Mouse (Mus musculus): ENCODE data around the gene Naa40. TPM values are rescaled to one million over a fixed set of nuclear protein-coding genes. Genes with fewer than 3 reads are reported as not detected.
A peak's percentile ranks its signal among the peaks of the same experiment; 100 is the strongest.

Naa40 gene
- polyA plus RNA-seq, 1 experiment from 2014 or later: 90.4 TPM

DNA sequence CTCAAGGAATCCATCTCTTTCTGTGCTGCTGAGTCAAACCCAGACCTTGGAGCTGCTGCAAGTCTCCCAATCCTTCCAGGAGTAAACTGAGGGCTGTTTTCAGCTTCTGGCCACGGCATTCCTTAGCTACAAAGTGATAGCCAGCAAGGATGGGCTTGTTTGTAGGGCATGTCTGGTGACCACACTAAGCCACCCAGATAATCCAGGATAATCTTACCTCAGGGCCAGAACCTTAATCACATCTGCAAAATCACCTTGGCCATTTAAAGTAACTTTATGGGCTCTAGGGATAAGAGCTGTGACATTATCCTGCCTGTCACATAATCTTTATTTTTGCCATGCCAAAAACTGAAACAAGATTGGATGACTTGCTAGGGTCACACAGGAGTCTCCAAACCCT, 28.8 kb downstream of the Naa40 start:
- H3K27me3 ChIP-seq (ENCODE audit: control insufficient read depth, insufficient read depth, low read length): no peaks in the 10 kb centered on the region
- no peaks in the 10 kb centered on the region for H3K9me3 ChIP-seq (ENCODE audit: control insufficient read depth, low read length)
- H3K36me3 ChIP-seq (ENCODE audit: control insufficient read depth, insufficient read depth, low read length): peaks cover 15% of the 10 kb centered on the region
- no peak overlapping the region for H3K4me2 ChIP-seq (ENCODE audit: low read depth)
- no peak overlapping the region for H3K4me3 ChIP-seq (ENCODE audit: low read depth, low read length)
- H3K27ac ChIP-seq (ENCODE audit: low read depth, low read length): no peak overlapping the region
- DNase-seq (ENCODE audit: low spot score): no peak
- WGBS: 100% methylated on average over 1 of the region's 1 CpGs
- ATAC-seq (ENCODE audit: insufficient read depth, low FRiP score, low TSS enrichment): no peak
- peaks cover 7% of the 10 kb centered on the region for H3K4me1 ChIP-seq (ENCODE audit: control insufficient read depth, insufficient read depth, low read length)
- H3K9ac ChIP-seq (ENCODE audit: low read length): no peak overlapping the region

DNA sequence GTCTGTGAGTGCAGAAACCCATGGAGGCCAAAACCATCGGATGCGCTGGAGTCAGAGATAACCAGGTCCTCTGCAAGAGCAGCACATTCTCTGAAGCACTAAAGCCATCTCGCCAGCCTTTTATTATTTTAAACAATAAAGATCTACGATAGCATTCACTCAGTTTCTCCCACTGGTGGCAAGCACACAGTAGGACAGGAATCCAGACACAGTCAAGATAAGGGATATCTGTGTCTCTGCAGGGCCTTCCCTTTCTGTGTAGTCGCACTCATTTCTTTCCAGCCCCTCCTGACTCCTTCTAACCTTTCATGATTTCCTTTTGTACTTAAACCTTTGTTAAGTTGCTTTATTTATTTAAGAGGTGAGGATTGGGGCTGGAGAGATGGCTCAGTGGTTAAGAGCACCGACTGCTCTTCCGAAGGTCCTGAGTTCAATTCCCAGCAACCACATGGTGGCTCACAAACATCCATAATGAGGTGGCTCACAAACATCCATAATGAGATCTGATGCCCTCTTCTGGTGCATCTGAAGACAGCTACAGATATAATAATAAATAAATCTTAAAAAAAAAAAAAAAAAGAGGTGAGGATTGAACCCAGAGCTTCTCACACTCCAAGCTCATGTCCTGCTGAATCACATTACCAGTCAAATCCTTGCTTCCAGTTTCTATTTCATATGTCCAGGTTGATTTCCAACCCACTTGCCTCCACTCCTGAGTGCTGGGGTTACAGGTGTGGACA, 30.9 kb downstream of the Naa40 start:
- H3K4me1 ChIP-seq (ENCODE audit: control insufficient read depth, insufficient read depth, low read length): peaks cover 7% of the 10 kb centered on the region
- H3K4me3 ChIP-seq (ENCODE audit: low read depth, low read length): no peak overlapping the region
- no peaks in the 10 kb centered on the region for H3K27me3 ChIP-seq (ENCODE audit: control insufficient read depth, insufficient read depth, low read length)
- no peak overlapping the region for H3K27ac ChIP-seq (ENCODE audit: low read depth, low read length)
- ATAC-seq (ENCODE audit: insufficient read depth, low FRiP score, low TSS enrichment): no peak
- peaks cover 15% of the 10 kb centered on the region for H3K36me3 ChIP-seq (ENCODE audit: control insufficient read depth, insufficient read depth, low read length)
- no peak for DNase-seq (ENCODE audit: low spot score)
- H3K9ac ChIP-seq (ENCODE audit: low read length): no peak overlapping the region
- no peaks in the 10 kb centered on the region for H3K9me3 ChIP-seq (ENCODE audit: control insufficient read depth, low read length)
- WGBS: 88% methylated on average over 7 of the region's 7 CpGs
- H3K4me2 ChIP-seq (ENCODE audit: low read depth): no peak overlapping the region

DNA sequence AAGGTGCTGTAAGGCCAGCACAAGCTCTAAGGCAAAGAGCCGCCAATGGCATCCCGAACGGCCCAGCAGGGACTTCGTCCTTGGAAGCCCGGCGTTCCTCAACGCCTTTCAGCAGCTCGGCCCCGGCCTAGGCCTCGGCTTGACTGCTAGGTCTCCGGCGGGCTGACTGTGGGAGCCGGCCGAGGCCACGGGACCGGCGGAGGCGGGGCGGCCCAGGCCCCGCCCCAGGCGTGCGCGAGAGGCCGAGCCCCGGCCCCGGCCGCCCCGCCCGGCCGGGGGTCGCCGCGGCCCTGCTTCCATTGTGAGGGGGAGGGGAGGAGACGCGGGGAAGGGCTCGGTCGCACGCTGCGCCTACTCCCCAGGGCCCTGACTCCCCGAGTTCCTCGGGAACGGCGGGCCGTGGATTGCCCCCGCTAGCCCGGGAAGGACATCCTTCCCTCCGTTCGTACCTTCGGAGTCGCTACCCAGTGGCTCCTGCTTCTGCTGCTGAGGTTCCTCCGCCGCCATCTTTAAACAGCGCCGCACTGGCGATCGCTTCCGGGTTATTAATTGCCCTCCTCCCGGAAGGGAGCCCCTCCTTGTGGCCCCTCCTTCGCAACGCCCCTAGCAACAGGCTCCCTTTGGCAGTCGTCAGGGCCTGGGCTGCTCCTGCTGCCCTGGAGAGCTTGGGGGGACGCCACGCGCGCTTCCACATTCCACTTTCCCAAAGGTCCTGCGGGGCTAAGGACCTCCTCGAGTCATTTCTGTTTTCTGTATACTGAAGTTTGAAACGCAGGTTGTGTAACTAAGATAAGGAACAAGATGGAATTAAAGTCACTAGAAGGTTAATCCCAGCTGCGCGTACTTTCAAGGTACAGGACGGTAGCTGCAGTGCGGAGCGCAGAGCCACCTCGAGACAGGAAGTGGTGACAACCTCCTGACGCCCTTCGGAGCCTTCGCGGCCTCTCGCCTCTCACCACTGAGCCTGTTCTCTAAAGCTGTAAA, 34.9 kb downstream of the Naa40 start, which contains the start of gene Otub1:
TSS of gene Otub1 (minus strand) at position 564 of the 984 bp plus-strand sequence.
- Histone ChIP-seq H3K4me1 (ENCODE audit: control insufficient read depth, insufficient read depth, low read length) (peaks cover 15% of the 10 kb centered on the region), H3K4me3 (ENCODE audit: low read depth, low read length) (peak within 1 kb of the TSS; percentile 74), H3K9ac (ENCODE audit: low read length) (peak within 1 kb of the TSS; percentile 81), H3K27me3 (ENCODE audit: control insufficient read depth, insufficient read depth, low read length) (no peaks in the 10 kb centered on the region), H3K4me2 (ENCODE audit: low read depth) (peak within 1 kb of the TSS; percentile 92), H3K27ac (ENCODE audit: low read depth, low read length) (peak within 1 kb of the TSS; percentile 85), H3K36me3 (ENCODE audit: control insufficient read depth, insufficient read depth, low read length) (peaks cover 15% of the 10 kb centered on the region), H3K9me3 (ENCODE audit: control insufficient read depth, low read length) (no peaks in the 10 kb centered on the region)
- under 1% methylated on average over 64 of the region's 79 CpGs for WGBS
- peak; percentile 96 for DNase-seq (ENCODE audit: low spot score)
- ATAC-seq (ENCODE audit: insufficient read depth, low FRiP score, low TSS enrichment): peak; percentile 96

DNA sequence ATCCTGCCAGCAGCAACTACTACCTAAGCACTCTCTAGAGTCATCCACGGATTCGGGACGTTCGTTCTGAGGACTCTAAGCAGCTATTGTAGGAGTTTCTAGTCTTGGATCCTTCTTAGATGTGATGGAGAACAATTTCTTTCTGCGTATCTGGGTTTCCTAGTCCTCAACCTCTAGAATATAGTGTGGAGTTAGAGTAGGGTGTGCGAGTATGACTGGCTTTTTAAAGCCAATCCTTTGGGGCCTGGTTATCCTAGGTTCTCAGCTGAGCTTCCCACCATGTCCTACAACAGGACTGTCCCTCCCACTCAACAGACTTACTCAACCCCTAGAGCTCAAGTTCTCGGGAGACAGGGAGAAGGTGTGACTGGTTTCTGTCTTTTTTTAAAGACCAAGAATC, 35.7 kb downstream of the Naa40 start:
- DNase-seq (ENCODE audit: low spot score) (no peak), ATAC-seq (ENCODE audit: insufficient read depth, low FRiP score, low TSS enrichment) (no peak)
- peak overlapping the region; percentile 85; the same call in 1 of the 2 replicates for H3K27ac ChIP-seq (ENCODE audit: low read depth, low read length)
- H3K9me3 ChIP-seq (ENCODE audit: control insufficient read depth, low read length): no peaks in the 10 kb centered on the region
- H3K27me3 ChIP-seq (ENCODE audit: control insufficient read depth, insufficient read depth, low read length): no peaks in the 10 kb centered on the region
- peak overlapping the region; percentile 92 for H3K4me2 ChIP-seq (ENCODE audit: low read depth)
- peaks cover 15% of the 10 kb centered on the region for H3K4me1 ChIP-seq (ENCODE audit: control insufficient read depth, insufficient read depth, low read length)
- H3K9ac ChIP-seq (ENCODE audit: low read length): peak overlapping the region; percentile 81
- 37% methylated on average over 7 of the region's 7 CpGs for WGBS
- peaks cover 19% of the 10 kb centered on the region for H3K36me3 ChIP-seq (ENCODE audit: control insufficient read depth, insufficient read depth, low read length)
- peak overlapping the region; percentile 74 for H3K4me3 ChIP-seq (ENCODE audit: low read depth, low read length)

- DNase-seq (ENCODE audit: low spot score): no peak
- 68% methylated on average over 2 of the region's 2 CpGs for WGBS
- peak overlapping the region; percentile 92 for H3K4me2 ChIP-seq (ENCODE audit: low read depth)
- H3K4me1 ChIP-seq (ENCODE audit: control insufficient read depth, insufficient read depth, low read length): peaks cover 15% of the 10 kb centered on the region
- ATAC-seq (ENCODE audit: insufficient read depth, low FRiP score, low TSS enrichment): no peak
- H3K4me3 ChIP-seq (ENCODE audit: low read depth, low read length): peak overlapping the region; percentile 74
- no peaks in the 10 kb centered on the region for H3K9me3 ChIP-seq (ENCODE audit: control insufficient read depth, low read length)
- no peak overlapping the region for H3K27ac ChIP-seq (ENCODE audit: low read depth, low read length)
- no peaks in the 10 kb centered on the region for H3K27me3 ChIP-seq (ENCODE audit: control insufficient read depth, insufficient read depth, low read length)
- H3K36me3 ChIP-seq (ENCODE audit: control insufficient read depth, insufficient read depth, low read length): peaks cover 20% of the 10 kb centered on the region
- H3K9ac ChIP-seq (ENCODE audit: low read length): peak overlapping the region; percentile 81
Measured at GRCm38 (mm10) chr19:7204898-7205297, 36.1 kb downstream of the Naa40 start.

- Histone ChIP-seq H3K4me3 (ENCODE audit: low read depth, low read length) (no peak overlapping the region), H3K9me3 (ENCODE audit: control insufficient read depth, low read length) (no peaks in the 10 kb centered on the region), H3K4me2 (ENCODE audit: low read depth) (no peak overlapping the region), H3K9ac (ENCODE audit: low read length) (no peak overlapping the region), H3K4me1 (ENCODE audit: control insufficient read depth, insufficient read depth, low read length) (peaks cover 23% of the 10 kb centered on the region), H3K27ac (ENCODE audit: low read depth, low read length) (no peak overlapping the region), H3K27me3 (ENCODE audit: control insufficient read depth, insufficient read depth, low read length) (no peaks in the 10 kb centered on the region), H3K36me3 (ENCODE audit: control insufficient read depth, insufficient read depth, low read length) (peaks cover 27% of the 10 kb centered on the region)
- 67% methylated on average over 1 of the region's 1 CpGs for WGBS
- ATAC-seq (ENCODE audit: insufficient read depth, low FRiP score, low TSS enrichment) (no peak), DNase-seq (ENCODE audit: low spot score) (no peak)
Measured at GRCm38 (mm10) chr19:7200427-7200826, 40.6 kb downstream of the Naa40 start.

DNA sequence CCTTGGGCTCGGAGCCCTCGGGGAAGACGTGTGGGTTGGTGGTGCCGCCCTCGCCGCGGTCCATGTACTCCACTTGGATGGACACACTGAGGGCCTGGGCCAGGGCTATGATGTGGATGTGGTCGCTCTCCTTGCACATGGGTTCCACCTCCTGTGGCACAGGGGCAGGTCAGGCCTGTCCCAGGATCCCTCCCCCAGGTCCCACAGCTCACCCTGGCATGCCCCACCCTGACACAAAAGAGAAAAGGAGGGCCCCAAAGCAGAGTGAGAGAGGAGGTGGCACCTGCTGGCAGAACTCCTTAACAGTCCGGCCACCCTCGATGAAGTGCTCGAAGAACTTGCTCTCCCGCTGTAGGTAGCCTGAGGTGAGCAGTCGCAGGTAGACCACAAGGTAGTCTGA, 41.9 kb downstream of the Naa40 start:
- peaks cover 13% of the 10 kb centered on the region; the same call in 1 of the 2 replicates for H3K4me1 ChIP-seq (ENCODE audit: control insufficient read depth, insufficient read depth, low read length)
- H3K27me3 ChIP-seq (ENCODE audit: control insufficient read depth, insufficient read depth, low read length): peaks cover 4% of the 10 kb centered on the region
- no peak for ATAC-seq (ENCODE audit: insufficient read depth, low FRiP score, low TSS enrichment)
- DNase-seq (ENCODE audit: low spot score): no peak
- H3K27ac ChIP-seq (ENCODE audit: low read depth, low read length): no peak overlapping the region
- WGBS: 96% methylated on average over 13 of the region's 13 CpGs
- no peak overlapping the region for H3K4me3 ChIP-seq (ENCODE audit: low read depth, low read length)
- no peak overlapping the region for H3K4me2 ChIP-seq (ENCODE audit: low read depth)
- H3K9ac ChIP-seq (ENCODE audit: low read length): no peak overlapping the region
- peaks cover 26% of the 10 kb centered on the region for H3K36me3 ChIP-seq (ENCODE audit: control insufficient read depth, insufficient read depth, low read length)
- no peaks in the 10 kb centered on the region for H3K9me3 ChIP-seq (ENCODE audit: control insufficient read depth, low read length)

DNA sequence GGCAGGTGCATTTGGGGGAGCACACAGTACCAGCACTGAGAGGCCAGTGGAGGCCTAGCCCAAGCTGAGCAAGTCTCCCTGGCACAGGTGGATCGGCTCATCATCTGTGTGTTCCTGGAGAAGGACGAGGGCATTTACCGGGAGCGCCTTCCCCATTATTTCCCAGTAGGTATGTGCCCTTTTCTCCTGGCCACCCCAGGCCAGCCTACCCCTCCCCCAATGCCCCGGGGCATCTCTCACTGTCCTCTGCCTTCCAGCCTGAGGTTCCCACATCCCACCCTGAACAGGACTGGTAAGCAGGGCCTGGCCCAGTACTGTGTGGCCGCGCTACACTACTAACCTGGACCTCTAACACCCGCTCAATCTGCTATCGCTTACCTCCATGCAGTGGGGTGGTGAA, 43.5 kb downstream of the Naa40 start:
- WGBS: 91% methylated on average over 8 of the region's 9 CpGs
- Histone ChIP-seq H3K4me2 (ENCODE audit: low read depth) (no peak overlapping the region), H3K4me3 (ENCODE audit: low read depth, low read length) (no peak overlapping the region), H3K4me1 (ENCODE audit: control insufficient read depth, insufficient read depth, low read length) (peaks cover 15% of the 10 kb centered on the region; the same call in 1 of the 2 replicates), H3K27me3 (ENCODE audit: control insufficient read depth, insufficient read depth, low read length) (peaks cover 4% of the 10 kb centered on the region), H3K27ac (ENCODE audit: low read depth, low read length) (no peak overlapping the region), H3K9me3 (ENCODE audit: control insufficient read depth, low read length) (no peaks in the 10 kb centered on the region), H3K9ac (ENCODE audit: low read length) (no peak overlapping the region), H3K36me3 (ENCODE audit: control insufficient read depth, insufficient read depth, low read length) (peaks cover 13% of the 10 kb centered on the region)
- DNase-seq (ENCODE audit: low spot score) (no peak), ATAC-seq (ENCODE audit: insufficient read depth, low FRiP score, low TSS enrichment) (no peak; the same call in 1 of the 2 replicates)
